Mouse (Mus musculus): ENCODE measurements around the gene Gm49721. TPM values are rescaled to one million over a fixed set of nuclear protein-coding genes. Genes with fewer than 3 reads are reported as not detected.

Gm49721 gene
- 0.06 TPM in 1 of 2 replicates, not detected in the other for polyA plus RNA-seq (2015; fragmentation: Nextera tagmentation; extraction: Ambion mirVana)

GRCm38 (mm10) chr17:6978287-6979248 is at the start of gene Gm49721:
TSS of gene Gm49721 (plus strand) at chr17:6978904.

DNA sequence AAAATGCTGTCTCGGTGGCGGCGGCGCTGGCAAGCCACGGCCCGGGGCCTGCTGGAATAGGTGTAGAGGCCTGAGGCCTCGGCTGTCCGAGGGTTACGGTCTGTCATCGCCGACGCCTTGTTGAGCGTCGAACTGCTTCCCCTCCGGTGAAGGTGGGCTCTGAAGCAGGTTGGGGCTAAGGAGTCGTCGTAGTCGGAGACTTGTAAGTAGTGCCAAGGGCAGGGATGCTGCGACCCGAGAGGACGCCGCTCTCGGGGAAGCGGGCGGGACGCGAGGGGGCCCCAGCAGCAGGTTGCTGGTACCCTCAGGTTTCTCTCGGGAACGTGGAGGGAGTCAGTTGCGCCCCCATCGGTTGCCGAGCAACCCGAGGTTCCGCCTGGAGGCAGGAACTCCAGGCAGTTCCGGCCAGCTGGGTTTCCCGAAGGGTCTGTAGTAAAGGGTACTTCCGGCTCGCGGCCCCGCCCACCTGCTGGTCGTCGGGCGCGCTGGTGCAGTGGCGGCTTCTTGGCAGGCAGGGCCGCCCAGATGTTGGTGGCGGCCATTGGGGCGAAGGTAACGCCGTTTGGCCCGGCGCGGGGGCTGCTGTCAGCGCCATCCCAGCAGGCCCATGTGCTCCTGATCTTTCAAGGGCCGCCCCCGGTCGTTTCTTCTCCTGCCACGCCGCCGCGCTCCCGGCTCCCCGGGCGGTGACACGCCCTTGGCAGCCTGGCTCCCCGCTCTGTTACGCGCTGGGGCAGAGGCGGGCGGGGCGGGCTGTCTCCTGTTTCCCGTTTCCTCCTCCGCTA is 30.5 kb upstream of the Gm49721 start, which contains the start of gene Rsph3b:
Rsph3b (minus strand) TSS at position 699 of the 785 bp plus-strand sequence.

DNA sequence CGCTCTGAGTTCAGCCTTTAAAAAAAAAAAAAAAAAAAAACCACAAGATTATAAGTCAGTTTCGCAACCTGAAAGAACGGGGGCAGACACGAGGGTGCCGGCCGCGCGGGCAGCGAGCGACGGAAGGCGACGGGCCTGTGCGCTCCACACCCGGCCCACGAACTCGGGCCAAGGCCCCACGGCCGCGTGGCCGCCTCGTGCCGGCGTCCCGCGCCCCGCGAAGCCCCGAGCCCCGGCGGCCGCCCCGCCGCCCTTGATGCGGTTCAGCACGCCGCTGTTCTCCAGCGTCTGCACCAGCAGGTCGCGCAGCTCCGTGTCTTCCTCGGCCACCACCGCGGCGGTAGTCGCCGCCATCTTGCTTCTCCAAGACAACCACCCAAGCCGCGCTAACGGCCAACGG is 17.9 kb upstream of the Gm49721 start, which contains the start of gene Tagap1:
Tagap1 (minus strand) TSS at position 381 of the 400 bp plus-strand sequence.

DNA sequence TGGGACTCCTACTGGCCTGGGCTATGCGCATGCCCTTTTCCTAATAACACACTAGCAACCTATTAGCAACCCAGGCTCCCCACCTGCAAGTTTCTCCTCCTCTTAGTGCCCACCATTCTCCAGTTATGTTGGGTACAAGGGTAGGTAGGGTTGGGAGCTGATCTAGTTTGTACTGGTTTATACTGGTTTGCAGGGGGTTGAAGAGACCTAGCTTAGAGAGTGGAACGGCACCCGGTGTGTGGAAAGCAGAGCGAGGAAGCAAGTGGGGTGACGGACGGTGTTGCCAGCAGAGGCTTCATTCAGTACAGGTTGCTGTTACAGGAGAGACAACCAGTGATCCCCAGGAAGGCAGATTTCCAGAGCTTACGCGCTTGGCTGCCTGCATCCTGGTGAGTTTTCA is 8.4 kb upstream of the Gm49721 start, which contains the start of gene Rnaset2b:
Rnaset2b (plus strand) TSS at position 301 of the 400 bp plus-strand sequence.

GRCm38 (mm10) chr17:7025257-7025656 is 46.6 kb downstream of the Gm49721 start, which contains the start of gene Gm1604a:
TSS of gene Gm1604a (plus strand) at chr17:7025568.

Other genes starting within 250 kb of the Gm49721 start
- gene Ezr, start 196.1 kb upstream of the Gm49721 start, polyA plus RNA-seq (2015; fragmentation: Nextera tagmentation; extraction: Ambion mirVana), result 7.9 and 13.1 TPM in 2 replicates
- gene Rsph3b, start 30.2 kb upstream of the Gm49721 start, polyA plus RNA-seq (2015; fragmentation: Nextera tagmentation; extraction: Ambion mirVana), result 46.7 and 48.1 TPM in 2 replicates
- 20.8 and 22.7 TPM in 2 replicates for gene Tagap1, start 17.7 kb upstream of the Gm49721 start, polyA plus RNA-seq (2015; fragmentation: Nextera tagmentation; extraction: Ambion mirVana)
- gene Rnaset2b, start 8.3 kb upstream of the Gm49721 start, polyA plus RNA-seq (2015; fragmentation: Nextera tagmentation; extraction: Ambion mirVana), result 204 and 214 TPM in 2 replicates
- gene Gm1604a, start 46.7 kb downstream of the Gm49721 start, polyA plus RNA-seq (2015; fragmentation: Nextera tagmentation; extraction: Ambion mirVana), result not detected in 2 replicates
- 6.3 and 8.6 TPM in 2 replicates for gene Rps6ka2, start 191.2 kb downstream of the Gm49721 start, polyA plus RNA-seq (2015; fragmentation: Nextera tagmentation; extraction: Ambion mirVana)

All from skeletal muscle tissue, postnatal 0 days (tissue).